Comparison of ENCODE assay signal across 26 mouse cellular contexts in the genomic region with DNA sequence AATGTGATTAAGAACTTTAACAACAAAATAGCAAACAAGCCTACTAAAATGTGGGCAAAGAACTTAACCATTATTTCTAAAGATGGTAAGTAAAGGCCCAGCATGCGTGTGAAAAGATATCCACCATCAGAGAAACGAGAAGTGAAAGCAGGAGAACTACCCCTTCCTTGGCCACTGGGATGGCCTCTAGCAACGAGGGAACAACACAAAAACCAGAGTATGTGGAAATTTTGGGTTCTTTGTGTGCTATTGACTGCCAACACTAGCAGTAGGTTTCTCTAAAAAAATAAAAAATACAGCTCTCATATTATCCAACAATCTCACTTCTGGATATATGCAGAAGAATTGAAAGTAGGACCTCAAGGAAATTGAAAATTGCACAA. TPM values are rescaled to one million over a fixed set of nuclear protein-coding genes. Genes with fewer than 3 reads are reported as not detected.
DNase-seq lines count a peak whose midpoint lies in the region; ATAC-seq and TF ChIP-seq lines count a peak whose summit lies in the region.
"Had no signal": no experiment of that assay in that cellular context is flagged by ENCODE, and none has a peak within 500 bp of the region (broad histone marks: within the 10 kb centered on the region; RNA-seq: fewer than 3 reads in every experiment).

No protein-coding gene starts in this region.

- H3K36me3 ChIP-seq in intestine, embryonic 15.5 days: no peaks in the 10 kb centered on the region
- no peaks in the 10 kb centered on the region for H3K36me3 ChIP-seq in intestine, postnatal 0 days (ENCODE audit: control insufficient read depth, insufficient read depth)
- no peaks in the 10 kb centered on the region for H3K36me3 ChIP-seq in forebrain, embryonic 12.5 days (replicated peaks)
- H3K36me3 ChIP-seq in heart, embryonic 12.5 days: no peaks in the 10 kb centered on the region
- H3K36me3 ChIP-seq: embryonic facial prominence, embryonic 10.5 days; embryonic facial prominence, embryonic 13.5 days; G1E; heart, embryonic 13.5 days; hindbrain, embryonic 12.5 days; hindbrain, embryonic 15.5 days had no signal

- no peak for DNase-seq in left cerebral cortex, postnatal 10 days (ENCODE audit: extremely low spot score in 1 of 2, low spot score in 2 of 2)
- DNase-seq: adrenal gland, postnatal 10 days; cerebellum, adult 11 months; cerebellum, adult 2 months; cerebellum, adult 9-11 months; cerebellum, postnatal 25 days; embryo, embryonic 11 days; forebrain, postnatal 0 days; gastrocnemius, adult 2 months; gastrocnemius, postnatal 14 days; heart, postnatal 14 days had no signal

- no peaks in the 10 kb centered on the region for H3K4me1 ChIP-seq in intestine, embryonic 15.5 days (replicated peaks)
- no peaks in the 10 kb centered on the region for H3K4me1 ChIP-seq in intestine, postnatal 0 days (replicated peaks; ENCODE audit: control insufficient read depth, insufficient read depth, low read length)
- no peaks in the 10 kb centered on the region for H3K4me1 ChIP-seq in forebrain, embryonic 12.5 days
- H3K4me1 ChIP-seq in heart, embryonic 12.5 days (replicated peaks): no peaks in the 10 kb centered on the region
- H3K4me1 ChIP-seq: embryonic facial prominence, embryonic 10.5 days; embryonic facial prominence, embryonic 13.5 days; forebrain, embryonic 13.5 days; heart, embryonic 13.5 days; hindbrain, embryonic 12.5 days; hindbrain, embryonic 15.5 days had no signal

- no peak overlapping the region for H3K9ac ChIP-seq in intestine, embryonic 15.5 days
- no peak overlapping the region for H3K9ac ChIP-seq in intestine, postnatal 0 days (ENCODE audit: low read depth, low read length)
- H3K9ac ChIP-seq in forebrain, embryonic 12.5 days: no peak overlapping the region
- H3K9ac ChIP-seq in heart, embryonic 12.5 days: no peak overlapping the region
- H3K9ac ChIP-seq: embryonic facial prominence, embryonic 13.5 days; forebrain, embryonic 13.5 days; forebrain, postnatal 0 days; heart, embryonic 13.5 days; hindbrain, embryonic 12.5 days; hindbrain, embryonic 15.5 days had no signal

- WGBS in intestine, embryonic 15.5 days: 67% methylated on average over 3 of the region's 3 CpGs
- WGBS in intestine, postnatal 0 days: 37% methylated on average over 3 of the region's 3 CpGs
- 80% methylated on average over 3 of the region's 3 CpGs for WGBS in forebrain, embryonic 12.5 days
- WGBS in heart, embryonic 12.5 days: 66% methylated on average over 3 of the region's 3 CpGs

- no peaks in the 10 kb centered on the region for H3K27me3 ChIP-seq in intestine, embryonic 15.5 days (replicated peaks)
- no peaks in the 10 kb centered on the region for H3K27me3 ChIP-seq in intestine, postnatal 0 days (replicated peaks; ENCODE audit: control insufficient read depth, insufficient read depth, low read length)
- H3K27me3 ChIP-seq in forebrain, embryonic 12.5 days: peaks cover 11% of the 10 kb centered on the region
- H3K27me3 ChIP-seq in heart, embryonic 12.5 days (replicated peaks): no peaks in the 10 kb centered on the region; the same call in 1 of the 2 replicates
- H3K27me3 ChIP-seq: forebrain, embryonic 13.5 days; hindbrain, embryonic 15.5 days had no signal

- H3K4me3 ChIP-seq in intestine, embryonic 15.5 days (replicated peaks): no peak overlapping the region
- no peak overlapping the region for H3K4me3 ChIP-seq in intestine, postnatal 0 days (ENCODE audit: low read depth, low read length)
- no peak overlapping the region for H3K4me3 ChIP-seq in forebrain, embryonic 12.5 days (replicated peaks)
- H3K4me3 ChIP-seq in heart, embryonic 12.5 days: no peak overlapping the region
- H3K4me3 ChIP-seq: embryonic facial prominence, embryonic 10.5 days; embryonic facial prominence, embryonic 13.5 days; erythroblast, embryonic 14.5 days; forebrain, embryonic 13.5 days; gastrocnemius, adult 2 months; heart, embryonic 13.5 days; hindbrain, embryonic 12.5 days; hindbrain, embryonic 15.5 days had no signal

- no peaks in the 10 kb centered on the region for H3K9me3 ChIP-seq in intestine, embryonic 15.5 days
- no peaks in the 10 kb centered on the region for H3K9me3 ChIP-seq in intestine, postnatal 0 days (ENCODE audit: control insufficient read depth)
- H3K9me3 ChIP-seq in forebrain, embryonic 12.5 days: no peaks in the 10 kb centered on the region
- no peaks in the 10 kb centered on the region for H3K9me3 ChIP-seq in heart, embryonic 12.5 days (replicated peaks)
- H3K9me3 ChIP-seq: embryonic facial prominence, embryonic 10.5 days; embryonic facial prominence, embryonic 13.5 days; forebrain, embryonic 13.5 days; G1E; heart, embryonic 13.5 days; hindbrain, embryonic 12.5 days; hindbrain, embryonic 15.5 days had no signal

- intact Hi-C loops in left cerebral cortex, postnatal 10 days (cut with DNase I): no loop called here

- no peak overlapping the region for H3K27ac ChIP-seq in intestine, embryonic 15.5 days
- no peak overlapping the region for H3K27ac ChIP-seq in intestine, postnatal 0 days (ENCODE audit: low read depth, low read length)
- H3K27ac ChIP-seq in forebrain, embryonic 12.5 days: no peak overlapping the region
- H3K27ac ChIP-seq in heart, embryonic 12.5 days (ENCODE audit: poor library complexity, severe bottlenecking): no peak overlapping the region
- H3K27ac ChIP-seq: embryonic facial prominence, embryonic 10.5 days; embryonic facial prominence, embryonic 13.5 days; forebrain, embryonic 13.5 days; gastrocnemius, adult 2 months; heart, embryonic 13.5 days; hindbrain, embryonic 12.5 days; hindbrain, embryonic 15.5 days had no signal

- 0 out of 2 replicates have a peak, but pooled peaks have one; percentile 17 for ATAC-seq in intestine, embryonic 15.5 days
- no peak for ATAC-seq in intestine, postnatal 0 days
- ATAC-seq in granulocyte monocyte progenitor cell, adult 5-6 weeks (replicated peaks; ENCODE audit: poor library complexity, severe bottlenecking): peak; percentile 99
- ATAC-seq in megakaryocyte progenitor cell, adult 5-6 weeks (replicated peaks; ENCODE audit: poor library complexity): peak; percentile 83
- no peak for ATAC-seq in forebrain, embryonic 12.5 days (ENCODE audit: low FRiP score)
- ATAC-seq in heart, embryonic 12.5 days (ENCODE audit: insufficient number of reproducible peaks, low FRiP score): no peak
- ATAC-seq: forebrain, embryonic 13.5 days; forebrain, postnatal 0 days; Patski had no signal

- no peak overlapping the region for H3K4me2 ChIP-seq in intestine, embryonic 15.5 days (replicated peaks)
- no peak overlapping the region for H3K4me2 ChIP-seq in intestine, postnatal 0 days (replicated peaks; ENCODE audit: low read depth)
- H3K4me2 ChIP-seq in forebrain, embryonic 12.5 days: no peak overlapping the region
- no peak overlapping the region for H3K4me2 ChIP-seq in heart, embryonic 12.5 days
- H3K4me2 ChIP-seq: embryonic facial prominence, embryonic 13.5 days; forebrain, embryonic 13.5 days; heart, embryonic 13.5 days; hindbrain, embryonic 12.5 days; hindbrain, embryonic 15.5 days had no signal

- no peak for TF ChIP-seq CTCF in intestine, postnatal 0 days (IDR thresholded peaks at IDR 0.05; ENCODE audit: low read depth)

RNA-seq across cellular contexts. Expression of gene Pdk3, which starts 45.6 kb away (rescaled TPM):
- 55.3 and 57.8 TPM in 2 replicates for polyA plus RNA-seq in intestine, embryonic 15.5 days (2015; fragmentation: Nextera tagmentation; extraction: Ambion mirVana)
- 44.2 and 45.7 TPM in 2 replicates for polyA plus RNA-seq in intestine, postnatal 0 days (2015; fragmentation: Nextera tagmentation; extraction: Ambion mirVana)
- 42.8 and 59.4 TPM in 2 replicates for total RNA-seq in granulocyte monocyte progenitor cell, adult 5-6 weeks (2014; fragmentation: Nextera tagmentation)
- 49.8 and 55.5 TPM in 2 replicates for total RNA-seq in granulocyte monocyte progenitor cell, adult 5-6 weeks (2017)
- total RNA-seq in megakaryocyte progenitor cell, adult 5-6 weeks (2015): 90.5 and 95.2 TPM in 2 replicates
- total RNA-seq in megakaryocyte progenitor cell, adult 5-6 weeks (2017): 47.6 and 59.3 TPM in 2 replicates
- total RNA-seq in left cerebral cortex, postnatal 10 days (2021): 10 to 100 TPM; 26.7 to 30.0 TPM
- 48.6 and 54.4 TPM in 2 replicates for polyA plus RNA-seq in forebrain, embryonic 12.5 days (2016; fragmentation: Nextera tagmentation; extraction: Ambion mirVana)
- 162 and 167 TPM in 2 replicates for polyA plus RNA-seq in heart, embryonic 12.5 days (2016; fragmentation: Nextera tagmentation; extraction: Ambion mirVana)

Comparison
In these comparisons a context has a peak if more than half of its experiments do, and no peak if none do; other contexts are left out.
1. ATAC-seq: peak in intestine, embryonic 15.5 days (single experiment), granulocyte monocyte progenitor cell, adult 5-6 weeks (single experiment) and megakaryocyte progenitor cell, adult 5-6 weeks (single experiment); none in intestine, postnatal 0 days (single experiment), forebrain, embryonic 12.5 days (single experiment) and heart, embryonic 12.5 days (single experiment).